Mouse (Mus musculus): ENCODE data around the gene Abhd12. TPM values are rescaled to one million over a fixed set of nuclear protein-coding genes. Genes with fewer than 3 reads are reported as not detected.

The Abhd12 gene
- polyA plus RNA-seq, 1 experiment from 2014 or later, result 44.1 TPM

DNA sequence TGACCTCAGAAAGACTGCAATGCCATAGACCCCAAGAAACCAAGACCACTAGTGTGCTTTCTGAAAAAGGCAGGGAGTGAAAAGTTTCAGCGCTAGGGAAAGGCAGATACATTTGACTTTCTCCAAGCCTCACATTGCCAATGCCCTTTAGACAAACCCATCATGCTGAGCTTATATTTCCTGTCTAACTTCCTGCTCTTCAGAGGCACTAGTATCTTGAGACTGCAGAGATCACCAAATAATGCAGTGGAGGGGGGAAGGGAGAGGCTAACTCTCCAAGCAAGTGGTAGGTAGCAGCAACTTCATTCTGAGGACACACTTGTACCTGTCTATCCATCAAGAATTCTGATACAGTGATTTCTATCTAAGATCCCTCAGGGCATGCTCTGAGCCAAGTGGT, 35.1 kb downstream of the Abhd12 start:
- H3K4me2 ChIP-seq (ENCODE audit: low read length), result no peak overlapping the region
- H3K36me3 ChIP-seq (ENCODE audit: control insufficient read depth, insufficient read depth, low read length), result no peaks in the 10 kb centered on the region
- H3K27ac ChIP-seq (replicated peaks in 1 of 2; ENCODE audit: control insufficient read depth in 1 of 2, insufficient read depth in 1 of 2, low read depth in 2 of 2, low read length in 2 of 2), result no peak overlapping the region
- no peaks in the 10 kb centered on the region for H3K27me3 ChIP-seq (ENCODE audit: control insufficient read depth, insufficient read depth, low read length)
- no peaks in the 10 kb centered on the region for H3K4me1 ChIP-seq (ENCODE audit: control insufficient read depth in 2 of 2, insufficient read depth in 2 of 2, low read length in 2 of 2)
- H3K4me3 ChIP-seq (ENCODE audit: control insufficient read depth in 1 of 2, insufficient read depth in 1 of 2, low read depth in 1 of 2, low read length in 2 of 2), result no peak overlapping the region
- WGBS, result 66% methylated on average over 1 of the region's 1 CpGs
- no peaks in the 10 kb centered on the region for H3K9me3 ChIP-seq (ENCODE audit: control insufficient read depth, low read length)
- ATAC-seq (ENCODE audit: insufficient number of reproducible peaks, insufficient read depth, low FRiP score, low read depth), result no peak
- H3K9ac ChIP-seq (ENCODE audit: low read length), result no peak overlapping the region

DNA sequence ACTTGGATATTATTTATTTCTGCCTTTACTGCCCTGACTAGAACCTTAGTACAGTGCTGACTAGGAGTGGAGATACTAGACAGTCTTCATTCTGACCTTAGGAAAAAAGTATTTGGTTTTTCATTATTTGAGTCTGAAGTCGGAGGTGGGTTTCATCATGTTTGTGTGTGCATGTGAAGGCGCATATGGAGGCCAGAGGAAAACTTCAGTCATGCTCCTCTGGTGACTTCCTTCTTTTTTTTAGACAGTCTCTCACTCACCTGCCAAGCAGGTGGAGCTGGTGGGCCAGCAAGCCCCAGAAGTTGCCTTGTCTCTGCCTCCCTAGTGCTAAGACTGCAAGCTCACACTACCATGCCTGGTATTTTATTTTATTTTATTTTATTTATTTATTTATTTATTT, 37.5 kb downstream of the Abhd12 start:
- no peak overlapping the region for H3K9ac ChIP-seq (ENCODE audit: low read length)
- H3K4me1 ChIP-seq (ENCODE audit: control insufficient read depth in 2 of 2, insufficient read depth in 2 of 2, low read length in 2 of 2), result no peaks in the 10 kb centered on the region
- H3K36me3 ChIP-seq (ENCODE audit: control insufficient read depth, insufficient read depth, low read length), result no peaks in the 10 kb centered on the region
- H3K4me3 ChIP-seq (ENCODE audit: control insufficient read depth in 1 of 2, insufficient read depth in 1 of 2, low read depth in 1 of 2, low read length in 2 of 2), result no peak overlapping the region
- no peaks in the 10 kb centered on the region for H3K27me3 ChIP-seq (ENCODE audit: control insufficient read depth, insufficient read depth, low read length)
- H3K27ac ChIP-seq (replicated peaks in 1 of 2; ENCODE audit: control insufficient read depth in 1 of 2, insufficient read depth in 1 of 2, low read depth in 2 of 2, low read length in 2 of 2), result no peak overlapping the region
- no peaks in the 10 kb centered on the region for H3K9me3 ChIP-seq (ENCODE audit: control insufficient read depth, low read length)
- 92% methylated on average over 2 of the region's 2 CpGs for WGBS
- no peak for ATAC-seq (ENCODE audit: insufficient number of reproducible peaks, insufficient read depth, low FRiP score, low read depth)
- no peak overlapping the region for H3K4me2 ChIP-seq (ENCODE audit: low read length)

DNA sequence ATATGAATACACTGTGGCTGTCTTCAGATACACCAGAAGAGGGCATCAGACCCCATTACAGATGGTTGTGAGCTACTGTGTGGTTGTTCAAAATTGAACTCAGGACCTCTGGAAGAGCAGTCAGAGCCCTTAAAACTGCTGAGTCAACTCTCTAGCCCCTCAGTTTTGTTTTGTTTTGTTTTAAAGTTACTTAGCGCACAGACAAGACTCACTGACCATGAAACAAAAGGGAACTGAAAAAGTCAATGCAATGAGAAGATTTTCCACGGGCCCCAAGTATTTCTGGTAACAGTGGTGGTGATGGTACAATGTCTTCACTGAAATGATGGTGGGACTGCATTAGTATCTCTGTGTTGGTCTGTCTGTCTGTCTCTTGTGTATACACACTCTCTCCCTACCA, 43.4 kb downstream of the Abhd12 start:
- Histone ChIP-seq H3K4me3 (ENCODE audit: control insufficient read depth in 1 of 2, insufficient read depth in 1 of 2, low read depth in 1 of 2, low read length in 2 of 2) (no peak overlapping the region), H3K9ac (ENCODE audit: low read length) (no peak overlapping the region), H3K4me2 (ENCODE audit: low read length) (no peak overlapping the region), H3K9me3 (ENCODE audit: control insufficient read depth, low read length) (no peaks in the 10 kb centered on the region), H3K4me1 (ENCODE audit: control insufficient read depth in 2 of 2, insufficient read depth in 2 of 2, low read length in 2 of 2) (no peaks in the 10 kb centered on the region), H3K36me3 (ENCODE audit: control insufficient read depth, insufficient read depth, low read length) (no peaks in the 10 kb centered on the region), H3K27me3 (ENCODE audit: control insufficient read depth, insufficient read depth, low read length) (no peaks in the 10 kb centered on the region), H3K27ac (replicated peaks in 1 of 2; ENCODE audit: control insufficient read depth in 1 of 2, insufficient read depth in 1 of 2, low read depth in 2 of 2, low read length in 2 of 2) (no peak overlapping the region)
- ATAC-seq (ENCODE audit: insufficient number of reproducible peaks, insufficient read depth, low FRiP score, low read depth), result no peak
- 88% methylated on average over 2 of the region's 2 CpGs for WGBS

DNA sequence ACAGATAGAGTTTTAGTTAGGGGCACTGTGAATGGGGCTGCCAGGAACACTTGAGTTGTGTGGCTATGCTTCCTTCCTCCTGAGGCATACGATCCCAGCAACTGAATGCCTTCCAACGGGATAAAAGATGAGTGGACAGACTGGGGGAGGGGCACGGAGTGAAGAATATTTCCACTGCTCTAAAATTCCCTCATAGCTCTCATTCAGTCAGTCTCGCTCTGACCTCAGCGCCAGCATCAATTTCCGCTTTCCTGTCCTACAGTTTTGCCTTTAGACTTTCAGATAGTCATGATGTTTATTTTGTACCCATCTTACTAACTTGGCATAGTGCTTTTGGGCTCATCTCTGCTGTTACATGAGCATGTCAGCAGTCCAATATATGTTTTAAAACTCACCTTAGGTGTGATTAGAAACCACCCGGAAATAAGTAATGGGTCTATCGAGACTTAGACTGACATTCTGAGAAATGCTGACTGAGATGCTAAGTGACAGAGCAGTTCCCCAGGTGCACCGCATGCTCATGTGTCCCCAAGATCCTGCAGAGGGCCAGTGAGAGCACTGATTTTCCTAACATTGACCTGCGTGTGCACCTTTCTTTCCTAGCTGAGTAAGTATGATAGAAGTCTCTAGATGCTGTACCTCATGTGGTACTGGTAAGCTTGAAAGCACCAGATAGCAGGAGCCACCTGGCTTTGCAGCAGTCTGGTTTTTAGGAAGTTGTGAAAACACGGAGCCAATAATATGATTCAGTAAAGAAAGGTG, 44.7 kb downstream of the Abhd12 start:
- Histone ChIP-seq H3K27me3 (ENCODE audit: control insufficient read depth, insufficient read depth, low read length) (no peaks in the 10 kb centered on the region), H3K4me3 (ENCODE audit: control insufficient read depth in 1 of 2, insufficient read depth in 1 of 2, low read depth in 1 of 2, low read length in 2 of 2) (no peak overlapping the region), H3K4me1 (ENCODE audit: control insufficient read depth in 2 of 2, insufficient read depth in 2 of 2, low read length in 2 of 2) (no peaks in the 10 kb centered on the region), H3K9me3 (ENCODE audit: control insufficient read depth, low read length) (no peaks in the 10 kb centered on the region), H3K36me3 (ENCODE audit: control insufficient read depth, insufficient read depth, low read length) (no peaks in the 10 kb centered on the region), H3K27ac (replicated peaks in 1 of 2; ENCODE audit: control insufficient read depth in 1 of 2, insufficient read depth in 1 of 2, low read depth in 2 of 2, low read length in 2 of 2) (no peak overlapping the region), H3K4me2 (ENCODE audit: low read length) (no peak overlapping the region), H3K9ac (ENCODE audit: low read length) (no peak overlapping the region)
- ATAC-seq (ENCODE audit: insufficient number of reproducible peaks, insufficient read depth, low FRiP score, low read depth), result no peak
- 70% methylated on average over 11 of the region's 11 CpGs for WGBS

DNA sequence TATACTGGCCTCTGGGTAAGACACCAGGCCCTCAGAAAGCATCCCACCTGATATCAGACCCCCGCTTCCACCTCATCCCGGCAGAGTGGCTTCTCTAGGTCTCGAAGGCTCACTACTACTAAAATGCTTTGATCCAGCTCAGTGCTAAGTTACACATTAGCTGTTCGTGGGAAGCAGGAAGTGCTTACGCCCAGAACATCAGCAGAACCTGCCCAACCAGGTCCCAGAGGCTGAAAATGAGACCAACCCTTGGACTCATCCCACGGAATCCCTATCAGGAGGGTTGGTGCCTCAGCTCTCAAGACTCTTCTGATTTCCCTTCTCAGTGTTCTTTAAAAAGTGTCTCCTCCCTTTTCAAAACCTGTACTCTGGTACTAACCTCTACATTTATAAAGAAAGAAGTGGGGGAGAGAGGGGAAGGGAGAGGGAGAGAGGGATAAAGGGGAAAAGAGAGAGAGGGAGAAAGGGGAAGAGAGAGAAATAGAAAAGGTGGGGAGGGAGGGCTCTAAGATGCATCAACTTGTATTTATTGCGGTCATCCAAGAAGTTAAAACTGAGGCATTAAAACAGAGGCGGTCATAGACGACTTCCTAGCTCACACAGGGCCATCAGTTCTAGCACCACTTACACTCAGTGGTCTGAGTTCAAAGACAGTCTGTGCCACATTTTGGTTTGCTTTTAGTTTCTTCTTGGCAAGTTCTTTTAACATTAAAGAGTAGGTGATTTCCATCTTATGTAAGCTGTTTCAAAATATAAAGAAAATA, 45.6 kb downstream of the Abhd12 start:
- ATAC-seq (ENCODE audit: insufficient number of reproducible peaks, insufficient read depth, low FRiP score, low read depth), result no peak
- Histone ChIP-seq H3K4me2 (ENCODE audit: low read length) (no peak overlapping the region), H3K27ac (replicated peaks in 1 of 2; ENCODE audit: control insufficient read depth in 1 of 2, insufficient read depth in 1 of 2, low read depth in 2 of 2, low read length in 2 of 2) (no peak overlapping the region), H3K4me1 (ENCODE audit: control insufficient read depth in 2 of 2, insufficient read depth in 2 of 2, low read length in 2 of 2) (no peaks in the 10 kb centered on the region), H3K9ac (ENCODE audit: low read length) (no peak overlapping the region), H3K36me3 (ENCODE audit: control insufficient read depth, insufficient read depth, low read length) (no peaks in the 10 kb centered on the region), H3K9me3 (ENCODE audit: control insufficient read depth, low read length) (no peaks in the 10 kb centered on the region), H3K27me3 (ENCODE audit: control insufficient read depth, insufficient read depth, low read length) (no peaks in the 10 kb centered on the region), H3K4me3 (ENCODE audit: control insufficient read depth in 1 of 2, insufficient read depth in 1 of 2, low read depth in 1 of 2, low read length in 2 of 2) (no peak overlapping the region)
- WGBS, result 81% methylated on average over 9 of the region's 9 CpGs

DNA sequence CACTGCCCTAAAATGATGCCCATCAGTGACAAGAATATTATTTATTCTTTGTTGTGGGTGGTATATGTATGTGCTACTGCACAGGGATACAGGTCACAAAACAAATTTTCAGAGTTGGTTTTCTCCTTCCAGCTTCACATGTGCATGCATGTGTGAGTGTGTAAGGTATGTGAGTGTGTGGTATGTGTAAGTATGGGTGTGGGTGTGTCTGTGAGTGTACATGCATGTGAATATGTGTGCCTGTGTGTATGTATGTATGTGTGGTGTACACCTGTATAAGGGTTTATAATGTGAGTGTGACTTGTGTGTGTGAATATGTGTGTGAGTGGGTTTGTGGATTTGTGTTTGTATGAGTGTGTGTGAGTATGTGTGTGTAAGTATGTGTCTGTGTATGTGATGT, 49.4 kb downstream of the Abhd12 start:
- Histone ChIP-seq H3K9ac (ENCODE audit: low read length) (no peak overlapping the region), H3K4me1 (ENCODE audit: control insufficient read depth in 2 of 2, insufficient read depth in 2 of 2, low read length in 2 of 2) (no peaks in the 10 kb centered on the region), H3K4me2 (ENCODE audit: low read length) (no peak overlapping the region), H3K4me3 (ENCODE audit: control insufficient read depth in 1 of 2, insufficient read depth in 1 of 2, low read depth in 1 of 2, low read length in 2 of 2) (no peak overlapping the region), H3K27ac (replicated peaks in 1 of 2; ENCODE audit: control insufficient read depth in 1 of 2, insufficient read depth in 1 of 2, low read depth in 2 of 2, low read length in 2 of 2) (no peak overlapping the region), H3K36me3 (ENCODE audit: control insufficient read depth, insufficient read depth, low read length) (no peaks in the 10 kb centered on the region), H3K27me3 (ENCODE audit: control insufficient read depth, insufficient read depth, low read length) (no peaks in the 10 kb centered on the region), H3K9me3 (ENCODE audit: control insufficient read depth, low read length) (no peaks in the 10 kb centered on the region)
- no peak for ATAC-seq (ENCODE audit: insufficient number of reproducible peaks, insufficient read depth, low FRiP score, low read depth)

DNA sequence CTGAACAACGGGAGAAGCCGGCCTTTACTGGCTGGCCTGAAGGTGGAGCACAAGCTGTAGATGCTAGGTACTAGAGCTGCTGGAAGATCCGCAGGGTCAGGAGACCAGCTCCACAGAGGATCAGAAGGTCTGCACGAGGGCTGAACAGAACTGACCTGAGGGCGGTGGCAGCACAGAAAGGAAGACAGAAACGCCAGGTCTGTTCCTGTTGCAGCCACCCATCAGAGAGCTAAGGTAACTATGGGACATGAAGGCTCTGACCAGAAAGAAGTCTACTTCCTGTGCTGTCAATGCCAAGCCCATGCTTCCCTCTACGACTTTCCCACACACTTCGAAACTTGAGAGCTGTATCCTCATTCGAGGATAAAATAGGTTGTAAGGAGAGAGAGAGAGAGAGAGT, 53.3 kb downstream of the Abhd12 start:
- Histone ChIP-seq H3K4me1 (ENCODE audit: control insufficient read depth in 2 of 2, insufficient read depth in 2 of 2, low read length in 2 of 2) (peaks cover 0 to 5% of the 10 kb centered on the region in 2 experiments; a peak in 1 of 4 replicates), H3K27me3 (ENCODE audit: control insufficient read depth, insufficient read depth, low read length) (no peaks in the 10 kb centered on the region), H3K36me3 (ENCODE audit: control insufficient read depth, insufficient read depth, low read length) (no peaks in the 10 kb centered on the region), H3K9me3 (ENCODE audit: control insufficient read depth, low read length) (no peaks in the 10 kb centered on the region), H3K4me2 (ENCODE audit: low read length) (no peak overlapping the region), H3K4me3 (ENCODE audit: control insufficient read depth in 1 of 2, insufficient read depth in 1 of 2, low read depth in 1 of 2, low read length in 2 of 2) (no peak overlapping the region), H3K9ac (ENCODE audit: low read length) (no peak overlapping the region), H3K27ac (replicated peaks in 1 of 2; ENCODE audit: control insufficient read depth in 1 of 2, insufficient read depth in 1 of 2, low read depth in 2 of 2, low read length in 2 of 2) (no peak overlapping the region)
- ATAC-seq (ENCODE audit: insufficient number of reproducible peaks, insufficient read depth, low FRiP score, low read depth), result no peak
- 55% methylated on average over 9 of the region's 9 CpGs for WGBS
